Comparison of ENCODE assay signal across 20 mouse cellular contexts in the genomic region with DNA sequence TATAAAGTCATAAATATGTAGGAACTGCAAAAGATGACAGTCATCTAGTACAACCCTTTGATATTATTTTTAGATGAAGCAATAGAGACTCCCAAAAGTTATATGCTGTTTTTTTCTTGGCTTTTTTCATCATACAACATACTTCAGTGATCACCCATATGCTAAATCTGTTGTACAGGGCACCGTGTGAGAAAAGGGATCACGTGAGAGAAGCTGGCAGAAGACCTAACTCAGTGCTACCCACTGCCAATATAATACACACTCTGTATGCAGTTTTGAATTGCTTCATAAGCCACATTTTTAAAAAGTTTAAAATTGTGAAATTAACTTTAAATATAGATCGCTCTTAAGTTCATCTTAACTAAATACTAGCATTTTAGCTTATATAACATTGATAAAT.
"Had no signal": no experiment of that assay in that cellular context is flagged by ENCODE, and none has a peak within 500 bp of the region (broad histone marks: within the 10 kb centered on the region; RNA-seq: fewer than 3 reads in every experiment).

No protein-coding gene starts in this region.

- H3K9me3 ChIP-seq: limb, embryonic 10.5 days; limb, embryonic 13.5 days; liver, embryonic 13.5 days; neural tube, embryonic 12.5 days; neural tube, embryonic 15.5 days had no signal

- H3K36me3 ChIP-seq: limb, embryonic 10.5 days; limb, embryonic 13.5 days; liver, embryonic 13.5 days; neural tube, embryonic 12.5 days; neural tube, embryonic 15.5 days had no signal

- H3K27ac ChIP-seq: layer of hippocampus, adult 2 months; neural tube, embryonic 12.5 days; neural tube, embryonic 15.5 days; stomach, postnatal 0 days had no signal

- H3K4me3 ChIP-seq: layer of hippocampus, adult 2 months; limb, embryonic 10.5 days; limb, embryonic 13.5 days; liver, embryonic 13.5 days; neural tube, embryonic 12.5 days; neural tube, embryonic 15.5 days had no signal

- H3K4me2 ChIP-seq: limb, embryonic 13.5 days; liver, embryonic 13.5 days; midbrain, embryonic 11.5 days; neural tube, embryonic 12.5 days; neural tube, embryonic 15.5 days had no signal

- H3K27me3 ChIP-seq: limb, embryonic 13.5 days; liver, embryonic 13.5 days; neural tube, embryonic 12.5 days; neural tube, embryonic 15.5 days had no signal

- H3K9ac ChIP-seq: limb, embryonic 13.5 days; liver, embryonic 13.5 days; neural tube, embryonic 12.5 days; neural tube, embryonic 15.5 days had no signal

- DNase-seq: layer of hippocampus, adult 9-11 months; liver; liver, embryonic 13.5 days; lung, adult 2 months; lung, postnatal 14 days; lung, postnatal 4 days; midbrain, embryonic 14.5 days; right cerebral cortex, adult 18-20 months; right cerebral cortex, postnatal 14 days; right cerebral cortex, postnatal 4 days; thymus, adult 2 months; thymus, postnatal 14 days; thymus, postnatal 4 days had no signal
